Mouse (Mus musculus) kidney, adult 2 months (tissue): ENCODE data around the gene Kdelc2. TPM values are rescaled to one million over a fixed set of nuclear protein-coding genes. Genes with fewer than 3 reads are reported as not detected.
A peak's percentile ranks its signal among the peaks of the same experiment; 100 is the strongest.

Source experiments
- DNase-seq: peaks from one replicate; pipeline ENCODE4 v3.0.0; 2021
- H3K27ac ChIP-seq: fragments of 200-500 bp; 2 replicates; pipeline ENCODE4 v1.5.1; 2012; ENCODE audit warnings: low read depth, low read length, control low read depth, inconsistent platforms; ENCODE audit not compliant: insufficient read depth
- H3K27me3 ChIP-seq: fragments of 200-500 bp; replicated peaks from 2 replicates; pipeline ENCODE4 v1.6.1; 2012; ENCODE audit warnings: mild to moderate bottlenecking, moderate library complexity, low read length, inconsistent platforms; ENCODE audit not compliant: control insufficient read depth, insufficient read depth
- H3K36me3 ChIP-seq: fragments of 200-500 bp; 2 replicates; pipeline ENCODE4 v1.6.1; 2012; ENCODE audit warnings: mild to moderate bottlenecking, moderate library complexity, low read length, inconsistent platforms; ENCODE audit not compliant: control insufficient read depth, insufficient read depth
- H3K4me1 ChIP-seq: fragments of 200-500 bp; 2 replicates; pipeline ENCODE4 v1.6.1; 2011; ENCODE audit warnings: low read length; ENCODE audit not compliant: control insufficient read depth, insufficient read depth
- H3K4me3 ChIP-seq: fragments of 200-500 bp; 2 replicates; pipeline ENCODE4 v1.5.1; 2011; ENCODE audit warnings: mild to moderate bottlenecking, low read depth, low read length, control low read depth; ENCODE audit not compliant: insufficient read depth
- CTCF ChIP-seq: fragments of 200-500 bp; conservative IDR thresholded peaks from 2 replicates; pipeline ENCODE4 v1.5.1; 2011; ENCODE audit warnings: low read depth, mild to moderate bottlenecking, control low read depth, low read length, moderate library complexity, mixed read lengths; ENCODE audit not compliant: insufficient read depth, insufficient read length
- POLR2A ChIP-seq: fragments of 200-500 bp; IDR thresholded peaks from one replicate; pipeline ENCODE4 v1.6.1; 2011; ENCODE audit warnings: low read depth, low read length, control low read depth
- WGBS: fragments of 180-500 bp; shearing (Covaris S2); methylation state at CpG from one replicate; pipeline ENCODE4 v1.1.7; 2018; 5-methylcytosine and 5-hydroxymethylcytosine counted together
- polyA plus RNA-seq: library from polyadenylated mRNA; depleted of rRNA; stranded (reverse); fragments of >200 nt; gene quantifications from 2 replicates; pipeline ENCODE4 v1.2.3, GENCODE M21; 2012

Kdelc2 gene
- polyA plus RNA-seq, 1 experiment = 4.3 TPM

- H3K4me1 ChIP-seq = peaks cover 10% of the 10 kb centered on the region; the same call in 1 of the 2 replicates
- H3K36me3 ChIP-seq = no peaks in the 10 kb centered on the region
- DNase-seq = peak; percentile 85
- 27% methylated on average over 21 of the region's 21 CpGs for WGBS
- H3K27ac ChIP-seq = peak overlapping the region; percentile 46; the same call in 1 of the 2 replicates
- H3K27me3 ChIP-seq = no peaks in the 10 kb centered on the region
- no peak for TF ChIP-seq CTCF
- TF ChIP-seq POLR2A = no peak
- H3K4me3 ChIP-seq = peak overlapping the region; percentile 52
Observed at GRCm38 (mm10) chr9:53404753-53405722, 21.2 kb downstream of the Kdelc2 start.

- no peak for DNase-seq
- Histone ChIP-seq H3K27me3 (no peaks in the 10 kb centered on the region), H3K36me3 (no peaks in the 10 kb centered on the region), H3K4me3 (no peak overlapping the region), H3K27ac (peak overlapping the region; percentile 41; the same call in 1 of the 2 replicates), H3K4me1 (0 out of 2 replicates have a peak, but pooled peaks cover 3% of the 10 kb centered on the region)
- TF ChIP-seq POLR2A (no peak), CTCF (no peak)
- 66% methylated on average over 4 of the region's 4 CpGs for WGBS
Observed at GRCm38 (mm10) chr9:53408548-53408947, 24.7 kb downstream of the Kdelc2 start.

GRCm38 (mm10) chr9:53408953-53409361, 25.1 kb downstream of the Kdelc2 start:
- Histone ChIP-seq H3K27me3 (no peaks in the 10 kb centered on the region), H3K36me3 (no peaks in the 10 kb centered on the region), H3K27ac (no peak overlapping the region), H3K4me1 (0 out of 2 replicates have a peak, but pooled peaks cover 3% of the 10 kb centered on the region), H3K4me3 (no peak overlapping the region)
- peak; percentile 65 for DNase-seq
- WGBS = 63% methylated on average over 2 of the region's 2 CpGs
- TF ChIP-seq CTCF (no peak), POLR2A (no peak)

- Histone ChIP-seq H3K27ac (peak overlapping the region; percentile 86), H3K4me3 (no peak overlapping the region), H3K27me3 (no peaks in the 10 kb centered on the region), H3K4me1 (0 out of 2 replicates have a peak, but pooled peaks cover 3% of the 10 kb centered on the region), H3K36me3 (no peaks in the 10 kb centered on the region)
- WGBS = 77% methylated on average over 3 of the region's 3 CpGs
- TF ChIP-seq POLR2A (no peak), CTCF (no peak)
- no peak for DNase-seq
Observed at GRCm38 (mm10) chr9:53409427-53409826, 25.6 kb downstream of the Kdelc2 start.

GRCm38 (mm10) chr9:53422133-53422896, 38.5 kb downstream of the Kdelc2 start:
- Histone ChIP-seq H3K4me3 (no peak overlapping the region), H3K27me3 (no peaks in the 10 kb centered on the region), H3K36me3 (no peaks in the 10 kb centered on the region; the same call in 1 of the 2 replicates), H3K27ac (no peak overlapping the region), H3K4me1 (no peaks in the 10 kb centered on the region)
- DNase-seq = no peak
- 61% methylated on average over 9 of the region's 9 CpGs for WGBS
- TF ChIP-seq POLR2A (no peak), CTCF (no peak)

GRCm38 (mm10) chr9:53426726-53427125, 42.9 kb downstream of the Kdelc2 start:
- 94% methylated on average over 3 of the region's 3 CpGs for WGBS
- Histone ChIP-seq H3K36me3 (no peaks in the 10 kb centered on the region; the same call in 1 of the 2 replicates), H3K4me1 (no peaks in the 10 kb centered on the region), H3K27me3 (no peaks in the 10 kb centered on the region), H3K27ac (no peak overlapping the region), H3K4me3 (no peak overlapping the region)
- no peak for TF ChIP-seq CTCF
- no peak for TF ChIP-seq POLR2A
- no peak for DNase-seq
